Mouse (Mus musculus): ENCODE results near the gene Tmeff1.
"Not testable (repeated sequence)": the region's sequence is repeated elsewhere in the genome, so short reads cannot be mapped to it uniquely, and the experiment has no call there.

Tmeff1 gene

GRCm38 (mm10) chr4:48676570-48677185, 91.7 kb downstream of the Tmeff1 start:
- DNase-seq (ENCODE audit: low read depth, low spot score) = no peak

GRCm38 (mm10) chr4:48677276-48677675, 92.3 kb downstream of the Tmeff1 start:
- no peak for DNase-seq (ENCODE audit: low read depth, low spot score)

- DNase-seq (ENCODE audit: low read depth, low spot score) = no peak
Measured at GRCm38 (mm10) chr4:48677812-48678211, 92.8 kb downstream of the Tmeff1 start.

GRCm38 (mm10) chr4:48678793-48679192, 93.8 kb downstream of the Tmeff1 start:
- DNase-seq (ENCODE audit: low read depth, low spot score) = no peak

GRCm38 (mm10) chr4:48679728-48680127, 94.8 kb downstream of the Tmeff1 start:
- not testable (repeated sequence) for DNase-seq (ENCODE audit: low read depth, low spot score)

- DNase-seq (ENCODE audit: low read depth, low spot score) = no peak
Measured at GRCm38 (mm10) chr4:48680214-48680613, 95.2 kb downstream of the Tmeff1 start.

- DNase-seq (ENCODE audit: low read depth, low spot score) = peak; percentile 68
Measured at GRCm38 (mm10) chr4:48680648-48681343, 95.8 kb downstream of the Tmeff1 start.

- no peak for DNase-seq (ENCODE audit: low read depth, low spot score)
Measured at GRCm38 (mm10) chr4:48683126-48683525, 98.2 kb downstream of the Tmeff1 start.

GRCm38 (mm10) chr4:48683633-48684209, 98.7 kb downstream of the Tmeff1 start:
- not testable (repeated sequence) for DNase-seq (ENCODE audit: low read depth, low spot score)

GRCm38 (mm10) chr4:48684593-48685187, 99.7 kb downstream of the Tmeff1 start:
- no peak for DNase-seq (ENCODE audit: low read depth, low spot score)

GRCm38 (mm10) chr4:48688148-48688547, 103.2 kb downstream of the Tmeff1 start:
- no peak for DNase-seq (ENCODE audit: low read depth, low spot score)

GRCm38 (mm10) chr4:48690640-48691039, 105.7 kb downstream of the Tmeff1 start:
- DNase-seq (ENCODE audit: low read depth, low spot score) = peak; percentile 37

- DNase-seq (ENCODE audit: low read depth, low spot score) = peak; percentile 54
Measured at GRCm38 (mm10) chr4:48691793-48692437, 106.9 kb downstream of the Tmeff1 start.

GRCm38 (mm10) chr4:48692736-48693292, 107.8 kb downstream of the Tmeff1 start:
- no peak for DNase-seq (ENCODE audit: low read depth, low spot score)

GRCm38 (mm10) chr4:48696706-48697105, 111.7 kb downstream of the Tmeff1 start:
- DNase-seq (ENCODE audit: low read depth, low spot score) = no peak

GRCm38 (mm10) chr4:48697302-48697701, 112.3 kb downstream of the Tmeff1 start:
- no peak for DNase-seq (ENCODE audit: low read depth, low spot score)
